Mouse (Mus musculus) stomach, postnatal 0 days (tissue): ENCODE data around the gene Abi3bp. TPM values are rescaled to one million over a fixed set of nuclear protein-coding genes. Genes with fewer than 3 reads are reported as not detected.

ENCODE experiments used
- ATAC-seq: fragments of 200-750 bp; cut with Nextera tagmentation; 2 replicates; pipeline ENCODE4 v1.8.0; 2017; ENCODE audit not compliant: low FRiP score, low TSS enrichment
- DNase-seq: peaks from one replicate; pipeline ENCODE4 v3.0.0-alpha.2; 2016; ENCODE audit warnings: low spot score
- H3K27ac ChIP-seq: fragments of 300-500 bp; sonication (generic); replicated peaks from 2 replicates; pipeline ENCODE4 v1.5.1; 2014; ENCODE audit warnings: mild to moderate bottlenecking, control low read depth
- H3K27me3 ChIP-seq: fragments of 300-500 bp; sonication (generic); 2 replicates; pipeline ENCODE4 v1.6.1; 2014; ENCODE audit warnings: low read length; ENCODE audit not compliant: control insufficient read depth, insufficient read depth
- H3K36me3 ChIP-seq: fragments of 300-500 bp; sonication (generic); 2 replicates; pipeline ENCODE4 v1.6.1; 2014; ENCODE audit warnings: low read length, mixed read lengths; ENCODE audit not compliant: control insufficient read depth, insufficient read depth
- H3K4me1 ChIP-seq: fragments of 300-500 bp; sonication (generic); replicated peaks from 2 replicates; pipeline ENCODE4 v1.6.1; 2014; ENCODE audit warnings: antibody characterized with exemption; ENCODE audit not compliant: control insufficient read depth, insufficient read depth
- H3K4me2 ChIP-seq: fragments of 300-500 bp; sonication (generic); replicated peaks from 2 replicates; pipeline ENCODE4 v1.6.1; 2014; ENCODE audit warnings: low read depth, mild to moderate bottlenecking, control low read depth, moderate library complexity
- H3K4me3 ChIP-seq: fragments of 300-500 bp; sonication (generic); 2 replicates; pipeline ENCODE4 v1.5.1; 2014; ENCODE audit warnings: low read depth, low read length, control low read depth
- H3K9ac ChIP-seq: fragments of 300-500 bp; sonication (generic); 2 replicates; pipeline ENCODE4 v1.6.1; 2014; ENCODE audit warnings: mild to moderate bottlenecking, low read length, control low read depth, mixed read lengths
- H3K9me3 ChIP-seq: fragments of 300-500 bp; sonication (generic); 2 replicates; pipeline ENCODE4 v1.6.1; 2016; ENCODE audit warnings: low read length; ENCODE audit not compliant: control insufficient read depth
- CTCF ChIP-seq: IDR thresholded peaks from 2 replicates; pipeline ENCODE4 v1.5.1; 2016; ENCODE audit warnings: antibody characterized with exemption, low read depth, mild to moderate bottlenecking, moderate library complexity
- EP300 ChIP-seq: optimal IDR thresholded peaks from 2 replicates; pipeline ENCODE3; 2016; ENCODE audit warnings: antibody characterized with exemption
- WGBS: fragments of 180-500 bp; shearing (Covaris S2); extraction: QIAGEN DNeasy Blood & Tissue Kit; methylation state at CpG from one replicate; pipeline ENCODE4 v1.1.7; 2014; 5-methylcytosine and 5-hydroxymethylcytosine counted together
- polyA plus RNA-seq: library from polyadenylated mRNA; unstranded; fragments of >200 nt; fragmentation: Nextera tagmentation; extraction: Ambion mirVana; gene quantifications from 2 replicates; pipeline ENCODE4 v1.2.1, GENCODE M21; 2015

Gene Abi3bp
- polyA plus RNA-seq, 1 experiment from 2014 or later, result 24.7 TPM

DNA sequence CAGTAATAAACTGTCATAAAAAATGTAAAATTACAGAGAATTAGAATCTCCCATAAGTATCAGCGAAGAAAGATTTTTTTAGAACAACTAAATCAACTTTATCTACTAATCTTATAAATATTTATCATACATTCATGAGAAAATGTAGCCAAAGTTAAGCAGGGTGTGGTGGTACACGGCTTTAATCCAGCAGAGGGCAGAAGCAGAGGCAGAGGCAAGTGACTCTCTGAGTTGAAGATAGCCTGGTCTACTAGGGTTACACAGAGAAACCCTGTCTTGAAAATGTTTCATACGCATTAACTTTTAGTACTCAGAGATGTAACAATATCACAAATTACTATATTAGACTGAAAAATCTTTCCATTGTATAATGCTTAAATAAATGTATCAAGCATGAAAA, 228.1 kb downstream of the Abi3bp start:
- H3K4me2 ChIP-seq, result no peak overlapping the region
- DNase-seq (no peak), ATAC-seq (no peak)
- H3K9ac ChIP-seq, result no peak overlapping the region
- TF ChIP-seq CTCF, result peak; percentile 55
- TF ChIP-seq EP300, result no peak
- H3K4me3 ChIP-seq, result no peak overlapping the region
- no peaks in the 10 kb centered on the region for H3K4me1 ChIP-seq
- peaks cover 17% of the 10 kb centered on the region for H3K36me3 ChIP-seq
- 67% methylated on average over 3 of the region's 3 CpGs for WGBS
- H3K27me3 ChIP-seq, result no peaks in the 10 kb centered on the region
- no peaks in the 10 kb centered on the region for H3K9me3 ChIP-seq
- H3K27ac ChIP-seq, result no peak overlapping the region

DNA sequence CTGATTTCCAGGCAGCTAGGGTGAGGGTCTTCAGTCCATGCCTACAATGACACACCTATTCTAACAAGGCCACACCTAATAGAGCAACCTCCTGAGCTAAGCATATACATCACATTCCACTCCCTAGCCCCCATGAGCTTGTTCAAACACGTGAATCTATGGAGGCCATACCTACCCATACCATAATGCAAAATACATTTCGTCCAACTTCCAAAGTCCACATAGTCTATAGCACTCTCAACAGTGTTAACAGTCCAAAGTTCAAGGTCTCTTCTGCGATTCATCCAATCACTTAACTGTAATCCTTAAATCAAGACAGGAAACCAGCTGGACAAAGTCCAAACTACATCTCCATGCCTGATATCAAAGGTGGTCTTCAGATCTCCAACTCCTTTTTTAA, 232.4 kb downstream of the Abi3bp start:
- H3K4me3 ChIP-seq, result no peak overlapping the region
- WGBS, result 73% methylated on average over 3 of the region's 3 CpGs
- no peak overlapping the region for H3K4me2 ChIP-seq
- H3K36me3 ChIP-seq, result peaks cover 14% of the 10 kb centered on the region; the same call in 1 of the 2 replicates
- no peak overlapping the region for H3K9ac ChIP-seq
- no peak for ATAC-seq
- no peak for TF ChIP-seq CTCF
- no peak for TF ChIP-seq EP300
- no peak for DNase-seq
- H3K4me1 ChIP-seq, result no peaks in the 10 kb centered on the region
- H3K27me3 ChIP-seq, result no peaks in the 10 kb centered on the region
- no peak overlapping the region for H3K27ac ChIP-seq
- no peaks in the 10 kb centered on the region for H3K9me3 ChIP-seq

GRCm38 (mm10) chr16:56715608-56716007, 237.9 kb downstream of the Abi3bp start:
- no peaks in the 10 kb centered on the region for H3K4me1 ChIP-seq
- no peak for DNase-seq
- H3K9ac ChIP-seq, result no peak overlapping the region
- peak overlapping the region; percentile 72 for H3K4me3 ChIP-seq
- no peak for ATAC-seq
- H3K4me2 ChIP-seq, result peak overlapping the region; percentile 68; the same call in 1 of the 2 replicates
- 37% methylated on average over 3 of the region's 3 CpGs for WGBS
- peaks cover 3% of the 10 kb centered on the region; the same call in 1 of the 2 replicates for H3K36me3 ChIP-seq
- H3K27ac ChIP-seq, result no peak overlapping the region
- H3K27me3 ChIP-seq, result no peaks in the 10 kb centered on the region
- no peaks in the 10 kb centered on the region for H3K9me3 ChIP-seq
- TF ChIP-seq CTCF (no peak), EP300 (no peak)

DNA sequence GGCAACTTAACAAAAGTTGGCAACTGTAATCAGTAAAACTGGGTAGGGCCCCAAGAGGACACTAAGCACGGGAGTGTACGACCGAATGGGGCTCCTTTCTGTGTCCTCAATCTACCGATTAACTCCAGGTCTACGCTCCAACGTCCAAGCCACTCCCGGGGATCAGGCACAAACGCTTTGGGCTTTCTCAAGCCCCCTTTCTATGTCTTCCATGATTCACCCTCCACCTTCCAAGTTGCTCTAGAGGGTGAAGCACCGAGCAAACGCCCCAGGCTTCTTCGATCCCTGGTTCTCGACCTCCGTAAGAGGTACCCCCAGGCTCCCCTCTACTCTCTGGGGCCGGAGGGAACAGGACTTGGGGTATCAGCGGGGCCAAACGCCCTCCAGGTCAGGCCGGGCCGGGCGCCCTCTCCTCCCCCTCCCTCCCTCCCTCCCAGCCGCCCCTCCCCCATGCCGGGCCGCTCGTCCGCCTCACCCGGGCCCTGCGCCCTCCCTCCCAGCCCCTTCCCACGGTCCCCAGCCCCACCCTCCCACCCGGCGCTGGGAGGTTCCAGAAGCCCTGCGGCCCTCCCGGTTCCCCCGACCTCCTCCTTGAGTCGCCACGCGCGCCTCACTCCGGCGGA, 239.0 kb downstream of the Abi3bp start:
- peak overlapping the region; percentile 96 for H3K27ac ChIP-seq
- 0 out of 2 replicates have a peak, but pooled peaks cover 3% of the 10 kb centered on the region for H3K36me3 ChIP-seq
- peak overlapping the region; percentile 72 for H3K4me3 ChIP-seq
- no peaks in the 10 kb centered on the region for H3K27me3 ChIP-seq
- peak overlapping the region; percentile 88 for H3K9ac ChIP-seq
- no peak for TF ChIP-seq EP300
- no peak for TF ChIP-seq CTCF
- H3K4me1 ChIP-seq, result no peaks in the 10 kb centered on the region
- no peak for DNase-seq
- WGBS, result 1% methylated on average over 30 of the region's 38 CpGs
- H3K4me2 ChIP-seq, result peak overlapping the region; percentile 68
- no peaks in the 10 kb centered on the region for H3K9me3 ChIP-seq
- ATAC-seq, result peak; percentile 7

- H3K27me3 ChIP-seq, result no peaks in the 10 kb centered on the region
- DNase-seq (peak; percentile 100), ATAC-seq (peak; percentile 97)
- H3K4me3 ChIP-seq, result peak within 1 kb of the TSS; percentile 72
- TF ChIP-seq CTCF, result no peak
- no peak for TF ChIP-seq EP300
- H3K9ac ChIP-seq, result peak within 1 kb of the TSS; percentile 88
- no peaks in the 10 kb centered on the region for H3K4me1 ChIP-seq
- no peaks in the 10 kb centered on the region for H3K36me3 ChIP-seq
- H3K9me3 ChIP-seq, result no peaks in the 10 kb centered on the region
- peak within 1 kb of the TSS; percentile 96 for H3K27ac ChIP-seq
- peak within 1 kb of the TSS; percentile 68 for H3K4me2 ChIP-seq
- WGBS, result under 1% methylated on average over 62 of the region's 62 CpGs
Observed at GRCm38 (mm10) chr16:56717224-56718200, 239.8 kb downstream of the Abi3bp start, which contains the start of gene Tfg. Gene Tfg, minus strand, starts transcription at chr16:56717450.
